Mouse (Mus musculus): Measurements from ENCODE around the gene Schip1. TPM values are rescaled to one million over a fixed set of nuclear protein-coding genes. Genes with fewer than 3 reads are reported as not detected.

Schip1 gene
- polyA plus RNA-seq, 1 experiment from 2014 or later: 65.8 TPM

- Histone ChIP-seq H3K4me1 (replicated peaks) (no peaks in the 10 kb centered on the region), H3K27ac (no peak overlapping the region), H3K4me2 (no peak overlapping the region), H3K9me3 (replicated peaks) (no peaks in the 10 kb centered on the region; the same call in 1 of the 2 replicates), H3K4me3 (no peak overlapping the region), H3K9ac (no peak overlapping the region), H3K27me3 (no peaks in the 10 kb centered on the region), H3K36me3 (no peaks in the 10 kb centered on the region)
- no peak for ATAC-seq (replicated peaks; ENCODE audit: insufficient number of reproducible peaks, insufficient read depth, low FRiP score, low read depth)
- 84% methylated on average over 7 of the region's 7 CpGs for WGBS
Measured at GRCm38 (mm10) chr3:68352961-68353360, 288.4 kb downstream of the Schip1 start.

DNA sequence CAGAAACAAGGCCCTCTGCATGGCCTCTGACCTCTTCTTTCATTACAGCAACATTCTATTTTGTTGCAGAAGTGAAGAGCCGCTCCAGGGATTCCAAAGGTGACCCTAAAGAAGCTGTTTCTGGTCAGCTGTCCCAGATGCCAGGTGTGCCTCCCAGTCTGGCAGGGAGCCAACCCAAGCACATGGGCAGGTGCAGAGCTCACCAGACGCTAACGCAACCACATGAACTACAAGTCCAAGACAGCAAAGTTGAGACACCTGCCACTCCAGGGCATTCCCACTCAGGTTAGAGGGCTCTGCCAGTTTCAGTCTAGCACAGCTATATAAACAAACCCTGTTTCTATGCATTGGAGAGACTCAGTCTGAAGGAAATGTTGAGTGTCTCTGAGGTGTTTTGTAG lies 288.9 kb downstream of the Schip1 start:
- Histone ChIP-seq H3K27ac (no peak overlapping the region), H3K27me3 (no peaks in the 10 kb centered on the region), H3K9ac (no peak overlapping the region), H3K4me2 (no peak overlapping the region), H3K4me3 (no peak overlapping the region), H3K9me3 (replicated peaks) (no peaks in the 10 kb centered on the region; the same call in 1 of the 2 replicates), H3K4me1 (replicated peaks) (no peaks in the 10 kb centered on the region), H3K36me3 (no peaks in the 10 kb centered on the region)
- no peak for ATAC-seq (replicated peaks; ENCODE audit: insufficient number of reproducible peaks, insufficient read depth, low FRiP score, low read depth)
- WGBS: 77% methylated on average over 3 of the region's 3 CpGs

- Histone ChIP-seq H3K4me2 (no peak overlapping the region), H3K36me3 (no peaks in the 10 kb centered on the region), H3K9me3 (replicated peaks) (no peaks in the 10 kb centered on the region; the same call in 1 of the 2 replicates), H3K4me1 (replicated peaks) (no peaks in the 10 kb centered on the region), H3K27ac (no peak overlapping the region), H3K9ac (no peak overlapping the region), H3K4me3 (no peak overlapping the region), H3K27me3 (no peaks in the 10 kb centered on the region)
- WGBS: 83% methylated on average over 2 of the region's 2 CpGs
- ATAC-seq (replicated peaks; ENCODE audit: insufficient number of reproducible peaks, insufficient read depth, low FRiP score, low read depth): no peak
Measured at GRCm38 (mm10) chr3:68356516-68356915, 291.9 kb downstream of the Schip1 start.

DNA sequence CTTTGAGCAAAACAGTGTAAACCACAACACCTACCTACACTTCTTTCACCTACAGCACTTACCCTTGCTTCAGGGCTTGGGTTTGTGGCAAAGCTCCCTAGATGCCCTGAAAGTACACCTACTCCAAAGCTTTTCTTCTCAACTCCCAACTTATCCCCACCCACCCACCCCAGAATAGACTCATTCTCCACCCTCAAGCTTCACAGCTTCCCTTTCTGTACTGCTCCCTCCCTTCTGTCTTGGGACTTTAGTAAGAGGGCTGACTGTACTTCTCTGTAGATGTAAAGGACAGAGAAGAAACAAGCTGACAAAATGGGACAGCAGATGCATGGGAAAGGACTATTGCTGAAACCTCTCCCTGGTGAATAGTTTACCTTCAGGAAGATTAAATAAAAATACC lies 303.4 kb downstream of the Schip1 start:
- no peak overlapping the region for H3K9ac ChIP-seq
- no peak overlapping the region for H3K27ac ChIP-seq
- no peak overlapping the region for H3K4me3 ChIP-seq
- no peaks in the 10 kb centered on the region for H3K27me3 ChIP-seq
- ATAC-seq (replicated peaks; ENCODE audit: insufficient number of reproducible peaks, insufficient read depth, low FRiP score, low read depth): no peak
- H3K4me1 ChIP-seq (replicated peaks): no peaks in the 10 kb centered on the region
- H3K9me3 ChIP-seq (replicated peaks): no peaks in the 10 kb centered on the region
- H3K36me3 ChIP-seq: no peaks in the 10 kb centered on the region
- no peak overlapping the region for H3K4me2 ChIP-seq

DNA sequence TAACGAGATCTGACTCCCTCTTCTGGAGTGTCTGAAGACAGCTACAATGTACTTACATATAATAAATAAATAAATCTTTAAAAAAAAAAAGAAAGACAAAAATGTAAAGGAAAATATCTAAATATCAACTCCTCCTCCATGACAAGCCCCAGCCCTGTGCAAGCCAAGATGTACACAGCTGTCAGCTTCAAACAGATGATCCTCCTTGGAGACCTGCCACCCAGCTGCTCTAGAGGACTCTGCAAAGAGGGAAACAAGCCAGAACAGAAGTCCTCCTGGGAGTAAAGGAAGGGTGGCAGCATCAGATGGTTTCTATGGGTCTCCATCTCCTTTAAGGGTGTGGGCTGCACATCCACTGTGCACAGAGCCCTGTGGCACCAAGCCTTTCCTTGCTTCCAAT lies 308.3 kb downstream of the Schip1 start:
- no peak for ATAC-seq (replicated peaks; ENCODE audit: insufficient number of reproducible peaks, insufficient read depth, low FRiP score, low read depth)
- no peaks in the 10 kb centered on the region for H3K27me3 ChIP-seq
- WGBS: 67% methylated on average over 1 of the region's 1 CpGs

DNA sequence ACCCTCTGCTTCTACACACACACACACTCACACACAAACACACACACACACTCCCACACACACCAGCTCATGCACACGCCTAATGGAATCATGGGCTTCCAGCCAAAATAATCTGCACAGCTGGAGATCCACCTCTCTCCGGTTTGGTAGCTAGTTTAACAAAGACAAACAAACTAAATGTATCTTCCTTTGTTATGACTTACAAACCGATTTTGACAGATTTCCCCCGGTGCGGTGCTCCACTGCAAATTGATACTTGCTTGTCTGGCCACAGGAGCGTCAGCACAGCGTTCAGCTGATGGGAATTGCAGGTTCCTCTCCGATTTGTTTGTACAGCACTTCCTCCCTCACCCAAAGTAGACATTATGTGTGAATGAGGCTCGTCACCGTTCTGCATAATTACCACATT lies 310.5 kb downstream of the Schip1 start:
- Histone ChIP-seq H3K4me3 (no peak overlapping the region), H3K4me2 (no peak overlapping the region), H3K36me3 (no peaks in the 10 kb centered on the region), H3K9me3 (replicated peaks) (no peaks in the 10 kb centered on the region), H3K27me3 (no peaks in the 10 kb centered on the region), H3K9ac (no peak overlapping the region), H3K27ac (no peak overlapping the region), H3K4me1 (replicated peaks) (no peaks in the 10 kb centered on the region)
- 41% methylated on average over 10 of the region's 10 CpGs for WGBS
- no peak for ATAC-seq (replicated peaks; ENCODE audit: insufficient number of reproducible peaks, insufficient read depth, low FRiP score, low read depth)

More for the DNA sequence above, 308.3 kb downstream of the Schip1 start:
- Histone ChIP-seq H3K4me2 (no peak overlapping the region), H3K27ac (no peak overlapping the region), H3K4me1 (replicated peaks) (no peaks in the 10 kb centered on the region), H3K4me3 (no peak overlapping the region), H3K9ac (no peak overlapping the region), H3K9me3 (replicated peaks) (no peaks in the 10 kb centered on the region), H3K36me3 (no peaks in the 10 kb centered on the region)

DNA sequence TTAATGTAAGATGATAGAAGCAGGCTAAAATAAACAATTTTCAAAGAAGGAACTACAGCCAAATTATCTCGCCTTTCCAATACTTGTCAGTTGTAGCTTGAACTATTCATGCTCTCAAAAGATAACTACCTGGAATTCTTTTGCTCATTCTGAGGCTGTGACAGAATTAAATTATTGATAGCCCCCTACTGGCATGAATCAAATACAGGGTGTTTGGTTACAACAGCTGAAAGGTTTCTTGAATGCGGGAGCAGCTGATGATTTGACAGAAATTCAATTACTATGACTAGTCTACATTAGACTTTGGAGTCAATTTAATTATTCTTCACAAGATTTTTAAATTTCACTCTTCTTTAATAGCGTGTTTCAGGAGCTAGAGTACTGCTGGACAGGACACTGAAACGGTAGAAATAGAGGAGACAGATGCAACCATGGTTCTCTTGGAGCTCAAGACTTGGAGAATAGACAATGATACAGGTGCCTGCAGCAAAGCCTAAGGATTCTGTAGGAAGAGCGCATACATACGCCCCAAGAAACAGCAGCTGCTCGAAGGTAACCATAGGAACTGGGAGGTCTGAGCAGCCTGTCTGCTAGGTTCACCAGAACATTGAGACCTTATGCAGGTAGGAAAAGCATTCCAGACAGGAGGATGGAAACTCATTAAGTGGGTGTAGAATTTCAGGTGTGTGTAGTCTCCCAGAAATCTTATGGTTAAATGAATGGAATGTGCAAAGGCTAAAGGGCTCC lies 313.0 kb downstream of the Schip1 start:
- no peaks in the 10 kb centered on the region for H3K4me1 ChIP-seq (replicated peaks)
- H3K27me3 ChIP-seq: no peaks in the 10 kb centered on the region
- WGBS: 72% methylated on average over 7 of the region's 7 CpGs
- H3K27ac ChIP-seq: no peak overlapping the region
- H3K4me3 ChIP-seq: no peak overlapping the region
- no peaks in the 10 kb centered on the region for H3K9me3 ChIP-seq (replicated peaks)
- H3K36me3 ChIP-seq: no peaks in the 10 kb centered on the region
- no peak overlapping the region for H3K9ac ChIP-seq
- no peak overlapping the region for H3K4me2 ChIP-seq
- ATAC-seq (replicated peaks; ENCODE audit: insufficient number of reproducible peaks, insufficient read depth, low FRiP score, low read depth): no peak

GRCm38 (mm10) chr3:68378799-68379198 lies 314.2 kb downstream of the Schip1 start:
- ATAC-seq (replicated peaks; ENCODE audit: insufficient number of reproducible peaks, insufficient read depth, low FRiP score, low read depth): no peak
- Histone ChIP-seq H3K9me3 (replicated peaks) (no peaks in the 10 kb centered on the region), H3K27ac (no peak overlapping the region), H3K4me1 (replicated peaks) (no peaks in the 10 kb centered on the region), H3K36me3 (no peaks in the 10 kb centered on the region), H3K27me3 (no peaks in the 10 kb centered on the region), H3K9ac (no peak overlapping the region), H3K4me2 (no peak overlapping the region), H3K4me3 (no peak overlapping the region)
- whole genome bisulfite sequencing: 65% methylated on average over 2 of the region's 2 CpGs

- Histone ChIP-seq H3K36me3 (no peaks in the 10 kb centered on the region), H3K4me2 (no peak overlapping the region), H3K27me3 (no peaks in the 10 kb centered on the region), H3K9ac (no peak overlapping the region), H3K4me1 (replicated peaks) (no peaks in the 10 kb centered on the region), H3K9me3 (replicated peaks) (no peaks in the 10 kb centered on the region), H3K4me3 (no peak overlapping the region), H3K27ac (no peak overlapping the region)
- 50% methylated on average over 7 of the region's 7 CpGs for WGBS
- no peak for ATAC-seq (replicated peaks; ENCODE audit: insufficient number of reproducible peaks, insufficient read depth, low FRiP score, low read depth)
Measured at GRCm38 (mm10) chr3:68379242-68379641, 314.6 kb downstream of the Schip1 start.

DNA sequence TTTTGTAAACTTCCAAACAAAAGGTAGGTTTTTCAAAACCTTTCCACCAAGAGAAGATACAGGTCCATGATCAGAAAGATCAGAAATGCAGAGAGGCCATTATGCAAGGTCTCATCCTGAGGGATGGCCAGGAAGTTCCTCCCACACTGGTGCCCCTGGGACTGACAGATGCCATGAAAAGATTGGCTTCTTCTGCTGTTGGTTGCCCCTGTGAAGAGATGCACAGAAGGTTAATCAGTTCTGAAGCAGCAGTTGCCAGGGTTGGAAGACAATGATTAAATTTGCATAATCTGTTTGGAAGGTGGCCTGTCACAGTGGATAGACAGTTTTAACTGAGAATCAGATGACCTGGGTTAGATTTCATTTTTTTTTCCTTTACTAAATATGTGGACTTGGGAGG lies 319.1 kb downstream of the Schip1 start:
- no peak for ATAC-seq (replicated peaks; ENCODE audit: insufficient number of reproducible peaks, insufficient read depth, low FRiP score, low read depth)

GRCm38 (mm10) chr3:68385544-68385943 lies 320.9 kb downstream of the Schip1 start:
- Histone ChIP-seq H3K9ac (no peak overlapping the region), H3K27me3 (no peaks in the 10 kb centered on the region), H3K9me3 (replicated peaks) (no peaks in the 10 kb centered on the region), H3K4me3 (no peak overlapping the region), H3K36me3 (no peaks in the 10 kb centered on the region), H3K4me2 (no peak overlapping the region), H3K27ac (no peak overlapping the region), H3K4me1 (replicated peaks) (no peaks in the 10 kb centered on the region)
- no peak for ATAC-seq (replicated peaks; ENCODE audit: insufficient number of reproducible peaks, insufficient read depth, low FRiP score, low read depth)
- WGBS: 87% methylated on average over 3 of the region's 3 CpGs

More for the DNA sequence above, 319.1 kb downstream of the Schip1 start:
- H3K27me3 ChIP-seq: no peaks in the 10 kb centered on the region
- H3K4me2 ChIP-seq: no peak overlapping the region
- H3K4me3 ChIP-seq: no peak overlapping the region
- H3K27ac ChIP-seq: no peak overlapping the region
- H3K4me1 ChIP-seq (replicated peaks): no peaks in the 10 kb centered on the region
- H3K36me3 ChIP-seq: no peaks in the 10 kb centered on the region
- no peak overlapping the region for H3K9ac ChIP-seq
- H3K9me3 ChIP-seq (replicated peaks): no peaks in the 10 kb centered on the region

DNA sequence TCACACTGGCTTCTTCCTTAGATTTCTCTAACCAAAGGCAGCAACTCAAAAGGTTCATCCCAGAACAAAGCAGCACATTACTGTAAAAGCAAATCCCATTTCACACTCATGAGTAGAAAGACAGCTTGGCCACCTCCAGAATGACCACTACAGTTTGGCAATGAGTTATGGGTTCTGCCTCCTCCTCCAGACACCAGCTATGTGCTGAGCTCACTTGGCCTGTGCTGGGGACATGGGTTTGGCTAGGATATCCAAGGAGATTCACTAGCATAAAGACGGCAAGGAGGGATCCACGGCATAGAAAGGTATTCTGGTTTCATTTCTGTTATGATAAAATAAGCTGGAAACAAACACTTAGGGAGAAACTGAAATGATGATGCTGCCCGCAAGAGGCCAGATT lies 323.4 kb downstream of the Schip1 start:
- Histone ChIP-seq H3K27ac (no peak overlapping the region), H3K4me2 (no peak overlapping the region), H3K4me1 (replicated peaks) (no peaks in the 10 kb centered on the region), H3K27me3 (no peaks in the 10 kb centered on the region), H3K4me3 (no peak overlapping the region), H3K9me3 (replicated peaks) (no peaks in the 10 kb centered on the region), H3K36me3 (no peaks in the 10 kb centered on the region), H3K9ac (no peak overlapping the region)
- WGBS: 88% methylated on average over 3 of the region's 3 CpGs
- ATAC-seq (replicated peaks; ENCODE audit: insufficient number of reproducible peaks, insufficient read depth, low FRiP score, low read depth): no peak
